ENCODE assay signal across 13 mouse cellular contexts in the genomic region with DNA sequence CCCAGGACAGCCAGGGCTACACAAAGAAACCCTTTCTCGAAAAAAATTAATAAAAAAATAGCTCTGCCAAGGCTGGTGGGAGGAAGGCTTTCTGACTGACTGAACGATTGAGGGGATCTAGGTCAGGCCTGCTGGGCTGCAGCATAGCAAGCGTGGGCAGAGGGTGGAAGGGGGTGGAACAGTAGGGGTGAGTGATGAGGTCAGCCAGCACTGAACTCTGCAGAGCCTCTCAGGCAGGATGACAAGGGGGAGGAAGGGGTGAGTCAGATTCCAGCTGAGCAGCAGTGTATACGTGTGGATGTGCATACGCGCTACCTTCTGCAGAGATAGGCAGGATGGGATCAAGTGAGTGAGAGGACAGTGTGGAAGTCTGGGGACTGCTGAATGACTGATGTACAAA. TPM values are rescaled to one million over a fixed set of nuclear protein-coding genes. Genes with fewer than 3 reads are reported as not detected.
DNase-seq lines count a peak whose midpoint lies in the region; ATAC-seq and TF ChIP-seq lines count a peak whose summit lies in the region.
"Had no signal": no experiment of that assay in that cellular context is flagged by ENCODE, and none has a peak within 500 bp of the region (broad histone marks: within the 10 kb centered on the region; RNA-seq: fewer than 3 reads in every experiment).

No protein-coding gene starts in this region.

- H3K9ac ChIP-seq in heart, embryonic 12.5 days = no peak overlapping the region
- no peak overlapping the region for H3K9ac ChIP-seq in lung, embryonic 14.5 days
- no peak overlapping the region for H3K9ac ChIP-seq in intestine, embryonic 16.5 days (ENCODE audit: low read depth, low read length)
- H3K9ac ChIP-seq in forebrain, embryonic 11.5 days (ENCODE audit: low read length) = no peak overlapping the region
- H3K9ac ChIP-seq: neural tube, embryonic 13.5 days had no signal

- ATAC-seq in heart, embryonic 12.5 days (ENCODE audit: insufficient number of reproducible peaks, low FRiP score) = peak; percentile 23
- no peak for ATAC-seq in lung, embryonic 14.5 days (ENCODE audit: insufficient read depth)
- no peak for ATAC-seq in intestine, embryonic 16.5 days
- no peak for ATAC-seq in forebrain, embryonic 11.5 days (replicated peaks; ENCODE audit: low FRiP score)
- ATAC-seq: inflammation-experienced regulatory T-cells, adult 6 months had no signal

- H3K4me2 ChIP-seq in heart, embryonic 12.5 days = no peak overlapping the region
- H3K4me2 ChIP-seq in lung, embryonic 14.5 days = no peak overlapping the region
- H3K4me2 ChIP-seq in intestine, embryonic 16.5 days (ENCODE audit: low read depth, low read length) = no peak overlapping the region
- H3K4me2 ChIP-seq in forebrain, embryonic 11.5 days (ENCODE audit: low read depth, low read length, severe bottlenecking) = no peak overlapping the region
- H3K4me2 ChIP-seq: neural tube, embryonic 13.5 days had no signal

- H3K4me1 ChIP-seq in heart, embryonic 12.5 days (replicated peaks) = peaks cover 30% of the 10 kb centered on the region
- 0 out of 2 replicates have a peak, but pooled peaks cover 3% of the 10 kb centered on the region for H3K4me1 ChIP-seq in lung, embryonic 14.5 days (ENCODE audit: insufficient read depth)
- peaks cover 16% of the 10 kb centered on the region for H3K4me1 ChIP-seq in brown adipose tissue, adult 24 weeks (ENCODE audit: control insufficient read depth, insufficient read depth, insufficient read length, low read length)
- peaks cover 14% of the 10 kb centered on the region for H3K4me1 ChIP-seq in intestine, embryonic 16.5 days (ENCODE audit: control insufficient read depth, insufficient read depth, low read length)
- 0 out of 2 replicates have a peak, but pooled peaks cover 3% of the 10 kb centered on the region for H3K4me1 ChIP-seq in forebrain, embryonic 11.5 days (replicated peaks; ENCODE audit: control insufficient read depth, insufficient read depth, low read length)

- no peak for DNase-seq in heart, postnatal 25 days (ENCODE audit: low spot score)
- DNase-seq in lung, embryonic 14.5 days = peak; percentile 22
- no peak for DNase-seq in lung, postnatal 36 days
- DNase-seq in kidney, postnatal 14 days = peak; percentile 49
- no peak for DNase-seq in forebrain, embryonic 11.5 days (ENCODE audit: low spot score)
- DNase-seq: thymus, postnatal 14 days had no signal

- intact Hi-C loops in heart, postnatal 25 days (cut with DNase I) = no loop called here

- H3K36me3 ChIP-seq in heart, embryonic 12.5 days = peaks cover 35% of the 10 kb centered on the region
- peaks cover 24% of the 10 kb centered on the region for H3K36me3 ChIP-seq in lung, embryonic 14.5 days (ENCODE audit: insufficient read depth)
- peaks cover 16% of the 10 kb centered on the region for H3K36me3 ChIP-seq in intestine, embryonic 16.5 days (ENCODE audit: control insufficient read depth, insufficient read depth, low read length)
- H3K36me3 ChIP-seq in forebrain, embryonic 11.5 days (ENCODE audit: control insufficient read depth, insufficient read depth, low read length) = no peaks in the 10 kb centered on the region; the same call in 1 of the 2 replicates

- peaks cover 10% of the 10 kb centered on the region; the same call in 1 of the 2 replicates for H3K9me3 ChIP-seq in heart, embryonic 12.5 days (replicated peaks)
- H3K9me3 ChIP-seq in lung, embryonic 14.5 days (ENCODE audit: low read depth, low read length) = no peaks in the 10 kb centered on the region
- peaks cover 3% of the 10 kb centered on the region; the same call in 1 of the 2 replicates for H3K9me3 ChIP-seq in intestine, embryonic 16.5 days (ENCODE audit: control insufficient read depth, low read length)
- H3K9me3 ChIP-seq in forebrain, embryonic 11.5 days (ENCODE audit: control insufficient read depth, low read length) = no peaks in the 10 kb centered on the region

- peak overlapping the region; percentile 44; the same call in 1 of the 2 replicates for H3K27ac ChIP-seq in heart, embryonic 12.5 days (ENCODE audit: poor library complexity, severe bottlenecking)
- no peak overlapping the region for H3K27ac ChIP-seq in lung, embryonic 14.5 days (ENCODE audit: low read depth)
- peak overlapping the region; percentile 71 for H3K27ac ChIP-seq in brown adipose tissue, adult 24 weeks (replicated peaks; ENCODE audit: low read depth, low read length)
- H3K27ac ChIP-seq in intestine, embryonic 16.5 days (ENCODE audit: low read length) = no peak overlapping the region
- H3K27ac ChIP-seq in forebrain, embryonic 11.5 days (ENCODE audit: low read depth, low read length) = no peak overlapping the region
- H3K27ac ChIP-seq: macrophage; neural tube, embryonic 13.5 days had no signal

- no peak overlapping the region for H3K4me3 ChIP-seq in heart, embryonic 12.5 days
- H3K4me3 ChIP-seq in lung, embryonic 14.5 days (ENCODE audit: low read depth, low read length) = no peak overlapping the region
- H3K4me3 ChIP-seq in brown adipose tissue, adult 24 weeks (ENCODE audit: insufficient read depth, low read depth, low read length) = no peak overlapping the region
- no peak overlapping the region for H3K4me3 ChIP-seq in intestine, embryonic 16.5 days (ENCODE audit: low read length)
- H3K4me3 ChIP-seq in forebrain, embryonic 11.5 days (ENCODE audit: low read depth, low read length) = no peak overlapping the region
- H3K4me3 ChIP-seq: neural tube, embryonic 13.5 days had no signal

- H3K27me3 ChIP-seq in heart, embryonic 12.5 days (replicated peaks) = no peaks in the 10 kb centered on the region
- H3K27me3 ChIP-seq in lung, embryonic 14.5 days (ENCODE audit: insufficient read depth, low read length) = no peaks in the 10 kb centered on the region
- H3K27me3 ChIP-seq in intestine, embryonic 16.5 days (replicated peaks; ENCODE audit: control insufficient read depth, insufficient read depth, low read length) = no peaks in the 10 kb centered on the region
- no peaks in the 10 kb centered on the region for H3K27me3 ChIP-seq in forebrain, embryonic 11.5 days (ENCODE audit: control insufficient read depth, insufficient read depth, low read length)
- H3K27me3 ChIP-seq: CH12.LX; neural tube, embryonic 13.5 days had no signal

- 48% methylated on average over 6 of the region's 6 CpGs for WGBS in heart, embryonic 12.5 days
- WGBS in lung, embryonic 14.5 days = 51% methylated on average over 6 of the region's 6 CpGs
- 50% methylated on average over 6 of the region's 6 CpGs for WGBS in intestine, embryonic 16.5 days
- 76% methylated on average over 6 of the region's 6 CpGs for WGBS in forebrain, embryonic 11.5 days

- TF ChIP-seq CTCF in lung, embryonic 14.5 days (IDR thresholded peaks at IDR 0.05; ENCODE audit: low read depth) = no peak

RNA-seq across cellular contexts. Expression of a gene that starts 3.7 kb away (rescaled TPM):
- 70.4 and 74.5 TPM in 2 replicates for polyA plus RNA-seq in heart, embryonic 12.5 days (2016; fragmentation: Nextera tagmentation; extraction: Ambion mirVana)
- 10 to 100 TPM; 71.5 to 74.8 TPM for total RNA-seq in heart, postnatal 25 days (2021)
- polyA plus RNA-seq in lung, embryonic 14.5 days (2014; fragmentation: Nextera tagmentation; extraction: Ambion mirVana) = 71.7 and 78.1 TPM in 2 replicates
- 45.1 and 79.9 TPM in 2 replicates for polyA plus RNA-seq in brown adipose tissue, adult 24 weeks (2012; ENCODE audit: insufficient read depth, insufficient read length, missing spikeins)
- 147 and 165 TPM in 2 replicates for polyA plus RNA-seq in intestine, embryonic 16.5 days (2015; fragmentation: Nextera tagmentation; extraction: Ambion mirVana)
- 55.9 and 59.9 TPM in 2 replicates for polyA plus RNA-seq in forebrain, embryonic 11.5 days (2014; fragmentation: Nextera tagmentation; extraction: Ambion mirVana)

RNA-seq across cellular contexts. Expression of a gene that starts 13.6 kb away (rescaled TPM):
- polyA plus RNA-seq in heart, embryonic 12.5 days (2016; fragmentation: Nextera tagmentation; extraction: Ambion mirVana) = 27.6 and 28.8 TPM in 2 replicates
- total RNA-seq in heart, postnatal 25 days (2021) = 1 to 10 TPM; 1.8 to 2.5 TPM
- 27.0 and 30.3 TPM in 2 replicates for polyA plus RNA-seq in lung, embryonic 14.5 days (2014; fragmentation: Nextera tagmentation; extraction: Ambion mirVana)
- polyA plus RNA-seq in brown adipose tissue, adult 24 weeks (2012; ENCODE audit: insufficient read depth, insufficient read length, missing spikeins) = 40.3 and 53.3 TPM in 2 replicates
- polyA plus RNA-seq in intestine, embryonic 16.5 days (2015; fragmentation: Nextera tagmentation; extraction: Ambion mirVana) = 127 and 130 TPM in 2 replicates
- polyA plus RNA-seq in forebrain, embryonic 11.5 days (2014; fragmentation: Nextera tagmentation; extraction: Ambion mirVana) = 29.9 and 32.5 TPM in 2 replicates

RNA-seq across cellular contexts. Expression of a gene that starts 22.5 kb away (rescaled TPM):
- polyA plus RNA-seq in heart, embryonic 12.5 days (2016; fragmentation: Nextera tagmentation; extraction: Ambion mirVana) = 73.0 and 77.4 TPM in 2 replicates
- total RNA-seq in heart, postnatal 25 days (2021) = 10 to 100 TPM; 34.6 to 37.6 TPM
- polyA plus RNA-seq in lung, embryonic 14.5 days (2014; fragmentation: Nextera tagmentation; extraction: Ambion mirVana) = 117 and 132 TPM in 2 replicates
- polyA plus RNA-seq in brown adipose tissue, adult 24 weeks (2012; ENCODE audit: insufficient read depth, insufficient read length, missing spikeins) = 29.3 and 29.8 TPM in 2 replicates
- polyA plus RNA-seq in intestine, embryonic 16.5 days (2015; fragmentation: Nextera tagmentation; extraction: Ambion mirVana) = 111 and 115 TPM in 2 replicates
- 169 and 178 TPM in 2 replicates for polyA plus RNA-seq in forebrain, embryonic 11.5 days (2014; fragmentation: Nextera tagmentation; extraction: Ambion mirVana)

RNA-seq across cellular contexts. Expression of a gene that starts 29.4 kb away (rescaled TPM):
- polyA plus RNA-seq in heart, embryonic 12.5 days (2016; fragmentation: Nextera tagmentation; extraction: Ambion mirVana) = 36.4 and 41.7 TPM in 2 replicates
- total RNA-seq in heart, postnatal 25 days (2021) = 10 to 100 TPM; 27.4 to 29.0 TPM
- polyA plus RNA-seq in lung, embryonic 14.5 days (2014; fragmentation: Nextera tagmentation; extraction: Ambion mirVana) = 65.1 and 72.7 TPM in 2 replicates
- polyA plus RNA-seq in brown adipose tissue, adult 24 weeks (2012; ENCODE audit: insufficient read depth, insufficient read length, missing spikeins) = 106 and 110 TPM in 2 replicates
- 214 and 254 TPM in 2 replicates for polyA plus RNA-seq in intestine, embryonic 16.5 days (2015; fragmentation: Nextera tagmentation; extraction: Ambion mirVana)
- 42.3 and 49.2 TPM in 2 replicates for polyA plus RNA-seq in forebrain, embryonic 11.5 days (2014; fragmentation: Nextera tagmentation; extraction: Ambion mirVana)

RNA-seq across cellular contexts. Expression of a gene that starts 37.2 kb away (rescaled TPM):
- polyA plus RNA-seq in heart, embryonic 12.5 days (2016; fragmentation: Nextera tagmentation; extraction: Ambion mirVana) = 47.2 and 49.1 TPM in 2 replicates
- 10 to 100 TPM; 16.0 to 18.0 TPM for total RNA-seq in heart, postnatal 25 days (2021)
- polyA plus RNA-seq in lung, embryonic 14.5 days (2014; fragmentation: Nextera tagmentation; extraction: Ambion mirVana) = 54.6 and 61.5 TPM in 2 replicates
- polyA plus RNA-seq in brown adipose tissue, adult 24 weeks (2012; ENCODE audit: insufficient read depth, insufficient read length, missing spikeins) = 20.3 and 31.3 TPM in 2 replicates
- 41.3 and 47.2 TPM in 2 replicates for polyA plus RNA-seq in intestine, embryonic 16.5 days (2015; fragmentation: Nextera tagmentation; extraction: Ambion mirVana)
- polyA plus RNA-seq in forebrain, embryonic 11.5 days (2014; fragmentation: Nextera tagmentation; extraction: Ambion mirVana) = 64.9 and 67.6 TPM in 2 replicates

Comparison
In these comparisons a context has a peak if more than half of its experiments do, and no peak if none do; other contexts are left out.
1. DNase-seq: peak in lung, embryonic 14.5 days (single experiment) and kidney, postnatal 14 days (single experiment); none in heart, postnatal 25 days (single experiment), lung, postnatal 36 days (single experiment) and forebrain, embryonic 11.5 days (single experiment).
2. H3K27ac ChIP-seq: peak in heart, embryonic 12.5 days (single experiment) and brown adipose tissue, adult 24 weeks (single experiment); none in lung, embryonic 14.5 days (single experiment), intestine, embryonic 16.5 days (single experiment) and forebrain, embryonic 11.5 days (single experiment).